Mouse (Mus musculus): ENCODE results near the gene Arhgap19.

DNA sequence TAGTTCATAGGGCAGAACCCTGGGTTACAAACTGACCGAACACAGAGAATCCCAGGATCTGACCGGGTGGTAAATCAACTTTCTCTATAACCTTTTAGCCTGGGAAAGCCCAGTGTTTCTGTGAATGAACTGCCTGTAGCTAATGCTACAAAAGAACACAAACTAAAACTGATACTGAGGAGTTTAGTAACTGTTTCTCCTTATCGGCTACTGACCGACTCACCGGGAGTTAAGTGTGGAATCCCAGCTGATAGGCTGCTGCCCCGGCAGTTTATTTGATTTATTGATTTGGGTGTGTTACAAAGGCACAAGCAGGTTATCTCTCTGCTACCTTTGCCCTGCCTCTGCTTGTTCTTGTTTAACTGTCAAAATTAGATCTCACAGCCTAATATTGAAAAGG is 37.0 kb upstream of the Arhgap19 start:
- TF ChIP-seq GATA1 (IDR thresholded peaks at IDR 0.05; ENCODE audit: low read length) (no peak), TAL1 (IDR thresholded peaks at IDR 0.05; ENCODE audit: low read length) (no peak)
